Mouse (Mus musculus): Measurements from ENCODE around the gene 1700057G04Rik.

Gene 1700057G04Rik

DNA sequence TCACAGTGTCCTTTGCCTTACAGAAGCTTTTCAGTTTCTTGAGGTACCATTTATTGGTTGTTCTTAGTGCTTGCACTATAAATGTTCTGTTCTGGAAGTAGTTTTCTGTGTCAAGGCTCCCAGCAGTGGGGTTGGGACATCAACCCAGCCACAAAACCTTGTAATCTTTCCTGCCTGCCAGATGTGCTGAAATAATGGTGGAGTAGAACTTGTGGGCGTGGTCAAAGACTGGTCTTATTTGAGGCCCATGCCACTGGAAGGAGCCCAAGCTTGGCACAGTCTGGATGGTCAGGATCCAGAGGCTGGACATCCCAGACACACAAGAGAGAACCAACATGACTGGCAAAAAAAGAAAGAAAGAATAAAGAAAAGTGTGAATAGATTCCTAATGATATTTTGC lies 78.2 kb downstream of the 1700057G04Rik start:
- DNase-seq, result no peak

DNA sequence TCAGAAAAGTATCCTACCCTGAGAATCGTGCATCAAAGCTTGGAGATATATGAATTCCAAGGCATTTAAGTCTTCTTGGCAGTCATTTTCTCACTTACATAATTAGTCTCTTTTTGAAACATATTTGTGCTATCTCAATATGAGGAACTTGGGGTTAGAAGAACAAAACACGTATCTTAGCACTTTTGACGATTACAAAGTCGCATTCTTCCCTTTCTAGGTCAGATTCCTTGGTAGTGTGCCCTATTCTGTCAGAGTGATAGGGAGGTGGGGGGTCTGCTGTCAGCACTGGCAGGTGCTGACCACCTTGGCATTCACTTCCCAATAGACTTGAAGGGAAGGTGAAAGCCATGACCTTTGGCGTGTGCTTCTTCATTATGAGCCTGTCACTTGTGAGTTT lies 93.5 kb downstream of the 1700057G04Rik start:
- no peak for DNase-seq

Measured in lung, postnatal 14 days (tissue).